Mouse (Mus musculus) liver, embryonic 16.5 days (tissue): ENCODE results near the gene Ctdsp1. TPM values are rescaled to one million over a fixed set of nuclear protein-coding genes. Genes with fewer than 3 reads are reported as not detected.
A peak's percentile ranks its signal among the peaks of the same experiment; 100 is the strongest.

Source experiments
- ATAC-seq: fragments of 200-750 bp; cut with Nextera tagmentation; 2 replicates; pipeline ENCODE4 v1.8.0; 2017; ENCODE audit warnings: low read depth, mild to moderate bottlenecking, moderate number of reproducible peaks, moderate library complexity
- H3K27ac ChIP-seq: fragments of 300-500 bp; sonication (generic); 2 replicates; pipeline ENCODE4 v1.5.1; 2014; ENCODE audit warnings: mild to moderate bottlenecking, low read length
- H3K27me3 ChIP-seq: fragments of 300-500 bp; sonication (generic); 2 replicates; pipeline ENCODE4 v1.6.1; 2014; ENCODE audit warnings: low read depth, low read length, mixed read lengths; ENCODE audit not compliant: control insufficient read depth, insufficient read depth
- H3K36me3 ChIP-seq: fragments of 300-500 bp; sonication (generic); 2 replicates; pipeline ENCODE4 v1.6.1; 2014; ENCODE audit warnings: mild to moderate bottlenecking; ENCODE audit not compliant: control insufficient read depth, insufficient read depth
- H3K4me1 ChIP-seq: fragments of 300-500 bp; sonication (generic); 2 replicates; pipeline ENCODE4 v1.6.1; 2014; ENCODE audit warnings: low read depth, low read length, mixed read lengths; ENCODE audit not compliant: control insufficient read depth
- H3K4me2 ChIP-seq: fragments of 300-500 bp; sonication (generic); 2 replicates; pipeline ENCODE4 v1.6.1; 2014; ENCODE audit warnings: low read depth, low read length, mixed read lengths
- H3K4me3 ChIP-seq: fragments of 300-500 bp; sonication (generic); 2 replicates; pipeline ENCODE4 v1.5.1; 2014; ENCODE audit warnings: low read depth, mild to moderate bottlenecking, low read length
- H3K9ac ChIP-seq: fragments of 300-500 bp; sonication (generic); 2 replicates; pipeline ENCODE4 v1.6.1; 2014; ENCODE audit warnings: low read depth, low read length
- H3K9me3 ChIP-seq: fragments of 300-500 bp; sonication (generic); replicated peaks from 2 replicates; pipeline ENCODE4 v1.6.1; 2016; ENCODE audit warnings: low read length; ENCODE audit not compliant: control insufficient read depth
- WGBS: fragments of 180-500 bp; shearing (Covaris S2); extraction: QIAGEN DNeasy Blood & Tissue Kit; methylation state at CpG from one replicate; pipeline ENCODE4 v1.1.7; 2014; ENCODE audit not compliant: insufficient replicate concordance; 5-methylcytosine and 5-hydroxymethylcytosine counted together
- polyA plus RNA-seq: library from polyadenylated mRNA; unstranded; fragments of >200 nt; fragmentation: Nextera tagmentation; extraction: Ambion mirVana; gene quantifications from 2 replicates; pipeline ENCODE4 v1.2.1, GENCODE M21; 2015

Ctdsp1 gene
- polyA plus RNA-seq, 1 experiment from 2014 or later = 48.6 TPM

- peak; percentile 78 for ATAC-seq
- no peak overlapping the region for H3K4me2 ChIP-seq
- H3K36me3 ChIP-seq = no peaks in the 10 kb centered on the region
- peaks cover 10% of the 10 kb centered on the region for H3K4me1 ChIP-seq
- no peak overlapping the region for H3K9ac ChIP-seq
- 38% methylated on average over 4 of the region's 4 CpGs for WGBS
- H3K9me3 ChIP-seq = peaks cover 8% of the 10 kb centered on the region; the same call in 1 of the 2 replicates
- no peak overlapping the region for H3K4me3 ChIP-seq
- H3K27ac ChIP-seq = no peak overlapping the region
- no peaks in the 10 kb centered on the region for H3K27me3 ChIP-seq
Measured at GRCm38 (mm10) chr1:74415143-74415542, 23.8 kb downstream of the Ctdsp1 start.

- H3K4me2 ChIP-seq = no peak overlapping the region
- H3K4me3 ChIP-seq = no peak overlapping the region
- H3K27me3 ChIP-seq = no peaks in the 10 kb centered on the region
- WGBS = 70% methylated on average over 17 of the region's 17 CpGs
- H3K9me3 ChIP-seq = peaks cover 8% of the 10 kb centered on the region; the same call in 1 of the 2 replicates
- no peak for ATAC-seq
- H3K36me3 ChIP-seq = no peaks in the 10 kb centered on the region
- H3K9ac ChIP-seq = no peak overlapping the region
- H3K27ac ChIP-seq = no peak overlapping the region
- H3K4me1 ChIP-seq = peaks cover 10% of the 10 kb centered on the region
Measured at GRCm38 (mm10) chr1:74418747-74419439, 27.6 kb downstream of the Ctdsp1 start.

- no peak overlapping the region for H3K27ac ChIP-seq
- H3K27me3 ChIP-seq = no peaks in the 10 kb centered on the region
- H3K4me2 ChIP-seq = no peak overlapping the region
- peaks cover 5% of the 10 kb centered on the region for H3K4me1 ChIP-seq
- no peaks in the 10 kb centered on the region for H3K36me3 ChIP-seq
- WGBS = 59% methylated on average over 9 of the region's 9 CpGs
- H3K9ac ChIP-seq = no peak overlapping the region
- H3K4me3 ChIP-seq = no peak overlapping the region
- peaks cover 8% of the 10 kb centered on the region; the same call in 1 of the 2 replicates for H3K9me3 ChIP-seq
- no peak for ATAC-seq
Measured at GRCm38 (mm10) chr1:74419440-74419794, 28.1 kb downstream of the Ctdsp1 start.

- Histone ChIP-seq H3K4me1 (no peaks in the 10 kb centered on the region; the same call in 1 of the 2 replicates), H3K27me3 (no peaks in the 10 kb centered on the region), H3K27ac (no peak overlapping the region), H3K4me2 (no peak overlapping the region), H3K4me3 (no peak overlapping the region), H3K9ac (no peak overlapping the region), H3K9me3 (no peaks in the 10 kb centered on the region), H3K36me3 (no peaks in the 10 kb centered on the region)
- 50% methylated on average over 8 of the region's 8 CpGs for WGBS
- no peak for ATAC-seq
Measured at GRCm38 (mm10) chr1:74423147-74423546, 31.8 kb downstream of the Ctdsp1 start.

- Histone ChIP-seq H3K4me1 (no peaks in the 10 kb centered on the region; the same call in 1 of the 2 replicates), H3K27ac (no peak overlapping the region), H3K27me3 (no peaks in the 10 kb centered on the region), H3K9me3 (no peaks in the 10 kb centered on the region), H3K4me3 (no peak overlapping the region), H3K9ac (no peak overlapping the region), H3K4me2 (no peak overlapping the region), H3K36me3 (no peaks in the 10 kb centered on the region)
- no peak for ATAC-seq
- WGBS = 31% methylated on average over 7 of the region's 7 CpGs
Measured at GRCm38 (mm10) chr1:74425845-74426244, 34.5 kb downstream of the Ctdsp1 start.

- H3K4me1 ChIP-seq = peaks cover 32% of the 10 kb centered on the region
- H3K27ac ChIP-seq = no peak overlapping the region
- no peak overlapping the region for H3K4me3 ChIP-seq
- H3K9me3 ChIP-seq = no peaks in the 10 kb centered on the region
- H3K27me3 ChIP-seq = no peaks in the 10 kb centered on the region
- H3K9ac ChIP-seq = no peak overlapping the region
- peaks cover 3% of the 10 kb centered on the region; the same call in 1 of the 2 replicates for H3K36me3 ChIP-seq
- peak; percentile 77 for ATAC-seq
- H3K4me2 ChIP-seq = no peak overlapping the region
- 52% methylated on average over 6 of the region's 6 CpGs for WGBS
Measured at GRCm38 (mm10) chr1:74433220-74433619, 41.9 kb downstream of the Ctdsp1 start.

GRCm38 (mm10) chr1:74434596-74434995 is 43.3 kb downstream of the Ctdsp1 start:
- Histone ChIP-seq H3K36me3 (peaks cover 15% of the 10 kb centered on the region), H3K27me3 (no peaks in the 10 kb centered on the region), H3K9me3 (no peaks in the 10 kb centered on the region), H3K27ac (no peak overlapping the region), H3K4me2 (no peak overlapping the region), H3K4me3 (no peak overlapping the region), H3K4me1 (peaks cover 32% of the 10 kb centered on the region), H3K9ac (no peak overlapping the region)
- 66% methylated on average over 5 of the region's 5 CpGs for WGBS
- no peak for ATAC-seq

GRCm38 (mm10) chr1:74435563-74435962 is 44.3 kb downstream of the Ctdsp1 start:
- peaks cover 32% of the 10 kb centered on the region for H3K4me1 ChIP-seq
- H3K9me3 ChIP-seq = no peaks in the 10 kb centered on the region
- H3K27me3 ChIP-seq = no peaks in the 10 kb centered on the region
- H3K27ac ChIP-seq = peak overlapping the region; percentile 61
- peaks cover 19% of the 10 kb centered on the region for H3K36me3 ChIP-seq
- peak; percentile 66 for ATAC-seq
- H3K9ac ChIP-seq = no peak overlapping the region
- no peak overlapping the region for H3K4me2 ChIP-seq
- no peak overlapping the region for H3K4me3 ChIP-seq
- 20% methylated on average over 6 of the region's 6 CpGs for WGBS

- H3K4me2 ChIP-seq = no peak overlapping the region
- H3K27me3 ChIP-seq = no peaks in the 10 kb centered on the region
- H3K4me3 ChIP-seq = no peak overlapping the region
- H3K9me3 ChIP-seq = no peaks in the 10 kb centered on the region
- peaks cover 24% of the 10 kb centered on the region for H3K4me1 ChIP-seq
- peaks cover 28% of the 10 kb centered on the region for H3K36me3 ChIP-seq
- no peak overlapping the region for H3K9ac ChIP-seq
- WGBS = 71% methylated on average over 8 of the region's 8 CpGs
- no peak for ATAC-seq
- H3K27ac ChIP-seq = no peak overlapping the region
Measured at GRCm38 (mm10) chr1:74437702-74438427, 46.6 kb downstream of the Ctdsp1 start.
